Mouse (Mus musculus) heart, postnatal 0 days (tissue): ENCODE data around the gene Fgf8.

Experiments used
- CTCF ChIP-seq: IDR thresholded peaks from 2 replicates; pipeline ENCODE4 v1.5.1; 2016; ENCODE audit warnings: antibody characterized with exemption, control low read depth, low read depth
- EP300 ChIP-seq: IDR thresholded peaks from 2 replicates; pipeline ENCODE4 v1.6.1; 2016; ENCODE audit warnings: antibody characterized with exemption, low read depth

- TF ChIP-seq CTCF (no peak), EP300 (no peak)
Measured at GRCm38 (mm10) chr19:45740817-45741216, 1.9 kb downstream of the Fgf8 start.
